Mouse (Mus musculus) G1E (cell line): ENCODE measurements around the gene 9330182L06Rik.

Experiments
- CTCF ChIP-seq: IDR thresholded peaks from 2 replicates; pipeline ENCODE4 v1.5.1; 2012; ENCODE audit warnings: low read depth, low read length, inconsistent platforms, mixed read lengths
- GATA2 ChIP-seq: IDR thresholded peaks from 2 replicates; pipeline ENCODE4 v1.6.1; 2012; ENCODE audit warnings: low read depth, low read length, inconsistent platforms, borderline replicate concordance
- POLR2AphosphoS5 ChIP-seq: IDR thresholded peaks from 2 replicates; pipeline ENCODE4 v1.6.1; 2012; ENCODE audit warnings: low read depth, low read length, inconsistent platforms; ENCODE audit not compliant: insufficient replicate concordance

- no peak for TF ChIP-seq CTCF
- TF ChIP-seq POLR2AphosphoS5: no peak
- no peak for TF ChIP-seq GATA2
These were observed 154.0 kb downstream of the 9330182L06Rik start for GRCm38 (mm10) chr5:9419964-9420363.
